Mouse (Mus musculus) telencephalon, adult 2 months (tissue): Measurements from ENCODE around the gene Rbp3.
A peak's percentile ranks its signal among the peaks of the same experiment; 100 is the strongest.

Experiments used
- DNase-seq: peaks from one replicate; pipeline ENCODE4 v3.0.0-alpha.2; 2011; ENCODE audit warnings: low read depth, low spot score

Gene Rbp3

GRCm38 (mm10) chr14:33953761-33954160 is at the start of gene Rbp3:
Rbp3 (plus strand) TSS chr14:33954003.
- no peak for DNase-seq

- no peak for DNase-seq
These were observed 49.0 kb upstream of the Rbp3 start for GRCm38 (mm10) chr14:33904851-33905250.

- DNase-seq, result no peak
These were observed 40.1 kb upstream of the Rbp3 start for GRCm38 (mm10) chr14:33913727-33914126.

GRCm38 (mm10) chr14:33914206-33914605 is 39.6 kb upstream of the Rbp3 start:
- DNase-seq, result no peak

- peak; percentile 23 for DNase-seq
These were observed 32.9 kb upstream of the Rbp3 start for GRCm38 (mm10) chr14:33920727-33921559.

GRCm38 (mm10) chr14:33922771-33923167 is 31.0 kb upstream of the Rbp3 start:
- DNase-seq, result no peak

GRCm38 (mm10) chr14:33923168-33924070 is 30.4 kb upstream of the Rbp3 start, which contains the start of gene Gdf10:
Gdf10 (plus strand) TSS chr14:33923587.
- no peak for DNase-seq

- no peak for DNase-seq
These were observed 21.9 kb upstream of the Rbp3 start for GRCm38 (mm10) chr14:33931853-33932252.

- no peak for DNase-seq
These were observed 20.7 kb upstream of the Rbp3 start for GRCm38 (mm10) chr14:33932935-33933703.

- DNase-seq, result no peak
These were observed 20.0 kb upstream of the Rbp3 start for GRCm38 (mm10) chr14:33933778-33934317.

GRCm38 (mm10) chr14:33939117-33939516 is 14.7 kb upstream of the Rbp3 start:
- DNase-seq, result peak; percentile 17

- DNase-seq, result no peak
These were observed 13.1 kb upstream of the Rbp3 start, which contains the start of gene Gdf2 for GRCm38 (mm10) chr14:33940739-33941138. Gdf2 (plus strand) TSS chr14:33941039.

GRCm38 (mm10) chr14:33942222-33942621 is 11.6 kb upstream of the Rbp3 start:
- no peak for DNase-seq

GRCm38 (mm10) chr14:33946125-33946524 is 7.7 kb upstream of the Rbp3 start:
- DNase-seq, result no peak

GRCm38 (mm10) chr14:33952233-33952981 is 1.4 kb upstream of the Rbp3 start:
- no peak for DNase-seq

- no peak for DNase-seq
These were observed 2.3 kb downstream of the Rbp3 start for GRCm38 (mm10) chr14:33956055-33956454.

- peak; percentile 19 for DNase-seq
These were observed 4.4 kb downstream of the Rbp3 start for GRCm38 (mm10) chr14:33958186-33958585.

GRCm38 (mm10) chr14:33958841-33959240 is 5.0 kb downstream of the Rbp3 start:
- no peak for DNase-seq

GRCm38 (mm10) chr14:33959341-33959740 is 5.5 kb downstream of the Rbp3 start:
- no peak for DNase-seq

GRCm38 (mm10) chr14:33965675-33966074 is 11.9 kb downstream of the Rbp3 start:
- no peak for DNase-seq

GRCm38 (mm10) chr14:33972679-33973078 is 18.9 kb downstream of the Rbp3 start:
- DNase-seq, result no peak
